Mouse (Mus musculus) lung, embryonic 15.5 days (tissue): ENCODE results near the gene Tmem184b. TPM values are rescaled to one million over a fixed set of nuclear protein-coding genes. Genes with fewer than 3 reads are reported as not detected.

Experiments
- ATAC-seq: fragments of 200-750 bp; cut with Nextera tagmentation; 2 replicates; pipeline ENCODE4 v1.8.0; 2017; ENCODE audit warnings: moderate number of reproducible peaks, borderline replicate concordance; ENCODE audit not compliant: low FRiP score, low TSS enrichment; ENCODE audit errors: extremely low read depth
- H3K27ac ChIP-seq: fragments of 300-500 bp; sonication (generic); 2 replicates; pipeline ENCODE4 v1.5.1; 2015; ENCODE audit warnings: moderate library complexity, mild to moderate bottlenecking, inconsistent platforms
- H3K27me3 ChIP-seq: fragments of 300-500 bp; sonication (generic); 2 replicates; pipeline ENCODE4 v1.6.1; 2015; ENCODE audit warnings: inconsistent platforms
- H3K36me3 ChIP-seq: fragments of 300-500 bp; sonication (generic); 2 replicates; pipeline ENCODE4 v1.6.1; 2015; ENCODE audit warnings: inconsistent platforms
- H3K4me1 ChIP-seq: fragments of 300-500 bp; sonication (generic); 2 replicates; pipeline ENCODE4 v1.6.1; 2015; ENCODE audit warnings: inconsistent platforms
- H3K4me2 ChIP-seq: fragments of 300-500 bp; sonication (generic); 2 replicates; pipeline ENCODE4 v1.6.1; 2015; ENCODE audit warnings: inconsistent platforms, mild to moderate bottlenecking, moderate library complexity
- H3K4me3 ChIP-seq: fragments of 300-500 bp; sonication (generic); 2 replicates; pipeline ENCODE4 v1.5.1; 2015; ENCODE audit warnings: mild to moderate bottlenecking, inconsistent platforms
- H3K9ac ChIP-seq: fragments of 300-500 bp; sonication (generic); 2 replicates; pipeline ENCODE4 v1.6.1; 2015; ENCODE audit warnings: inconsistent platforms
- H3K9me3 ChIP-seq: fragments of 300-500 bp; sonication (generic); 2 replicates; pipeline ENCODE4 v1.6.1; 2016; ENCODE audit warnings: inconsistent platforms
- WGBS: fragments of 180-500 bp; shearing (Covaris S2); methylation state at CpG from one replicate; pipeline ENCODE4 v1.1.7; 2015; 5-methylcytosine and 5-hydroxymethylcytosine counted together
- polyA plus RNA-seq: library from polyadenylated mRNA; unstranded; fragments of >200 nt; fragmentation: Nextera tagmentation; extraction: Ambion mirVana; gene quantifications from 2 replicates; pipeline ENCODE4 v1.2.1, GENCODE M21; 2015

The Tmem184b gene
- polyA plus RNA-seq, 1 experiment from 2014 or later = 76.5 TPM

- H3K4me2 ChIP-seq = no peak overlapping the region
- no peaks in the 10 kb centered on the region for H3K27me3 ChIP-seq
- H3K9me3 ChIP-seq = no peaks in the 10 kb centered on the region
- H3K27ac ChIP-seq = peak overlapping the region; percentile 64
- WGBS = 62% methylated on average over 6 of the region's 6 CpGs
- ATAC-seq = peak; percentile 65
- H3K4me1 ChIP-seq = peaks cover 38% of the 10 kb centered on the region
- no peak overlapping the region for H3K4me3 ChIP-seq
- H3K9ac ChIP-seq = no peak overlapping the region
- H3K36me3 ChIP-seq = peaks cover 38% of the 10 kb centered on the region
Observed at GRCm38 (mm10) chr15:79377681-79378080, 25.7 kb downstream of the Tmem184b start.

GRCm38 (mm10) chr15:79374760-79375159, 28.6 kb downstream of the Tmem184b start:
- Histone ChIP-seq H3K4me1 (peaks cover 28% of the 10 kb centered on the region), H3K36me3 (peaks cover 46% of the 10 kb centered on the region), H3K9me3 (no peaks in the 10 kb centered on the region), H3K27me3 (no peaks in the 10 kb centered on the region), H3K9ac (no peak overlapping the region), H3K27ac (peak overlapping the region; percentile 46), H3K4me2 (no peak overlapping the region), H3K4me3 (no peak overlapping the region)
- ATAC-seq = no peak
- WGBS = 45% methylated on average over 3 of the region's 3 CpGs

GRCm38 (mm10) chr15:79370281-79370843, 33.0 kb downstream of the Tmem184b start:
- 82% methylated on average over 7 of the region's 7 CpGs for WGBS
- Histone ChIP-seq H3K4me3 (no peak overlapping the region), H3K36me3 (peaks cover 46% of the 10 kb centered on the region), H3K4me2 (no peak overlapping the region), H3K27ac (0 out of 2 replicates have a peak overlapping the region, but pooled peaks have one; percentile 91), H3K9ac (no peak overlapping the region), H3K27me3 (no peaks in the 10 kb centered on the region), H3K4me1 (peaks cover 36% of the 10 kb centered on the region), H3K9me3 (no peaks in the 10 kb centered on the region)
- ATAC-seq = no peak

GRCm38 (mm10) chr15:79369452-79370280, 33.7 kb downstream of the Tmem184b start:
- H3K4me2 ChIP-seq = no peak overlapping the region
- H3K4me3 ChIP-seq = no peak overlapping the region
- H3K27ac ChIP-seq = peak overlapping the region; percentile 91
- H3K9me3 ChIP-seq = no peaks in the 10 kb centered on the region
- no peak overlapping the region; the same call in 1 of the 2 replicates for H3K9ac ChIP-seq
- H3K4me1 ChIP-seq = peaks cover 36% of the 10 kb centered on the region
- WGBS = 53% methylated on average over 15 of the region's 15 CpGs
- H3K27me3 ChIP-seq = no peaks in the 10 kb centered on the region
- ATAC-seq = no peak
- peaks cover 52% of the 10 kb centered on the region for H3K36me3 ChIP-seq

DNA sequence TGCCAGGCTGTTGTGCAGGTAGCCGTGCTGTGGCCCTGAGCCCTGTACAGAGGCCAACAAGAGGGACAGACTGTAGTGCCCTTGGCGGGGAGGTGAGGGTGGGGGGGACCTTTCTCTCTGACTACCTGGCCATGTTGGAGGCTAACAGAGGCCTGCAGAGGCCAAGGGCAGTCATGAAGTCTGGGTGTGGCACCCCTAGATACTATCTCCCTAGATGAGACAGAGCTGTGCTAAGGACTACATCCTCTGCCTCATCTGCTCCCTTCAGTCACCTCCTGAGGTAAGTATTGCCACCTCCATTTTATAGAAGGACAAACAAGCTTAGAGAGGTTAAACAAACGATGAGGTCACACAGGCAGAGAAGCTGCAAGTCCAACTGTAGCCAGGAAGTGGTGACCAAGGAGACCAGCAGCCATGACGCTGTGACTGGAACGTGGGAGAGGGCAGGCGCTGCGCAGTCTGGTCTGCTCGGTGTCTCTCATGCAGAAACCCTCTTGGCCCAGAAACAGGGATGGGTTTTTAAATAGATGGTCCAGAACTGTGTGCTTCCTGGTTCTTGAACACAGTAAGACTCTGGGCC, 34.4 kb downstream of the Tmem184b start:
- Histone ChIP-seq H3K27ac (peak overlapping the region; percentile 91), H3K9me3 (no peaks in the 10 kb centered on the region), H3K4me3 (no peak overlapping the region), H3K36me3 (peaks cover 53% of the 10 kb centered on the region), H3K27me3 (no peaks in the 10 kb centered on the region), H3K4me1 (peaks cover 32% of the 10 kb centered on the region), H3K4me2 (peak overlapping the region; percentile 23), H3K9ac (peak overlapping the region; percentile 2; the same call in 1 of the 2 replicates)
- peak; percentile 10; the same call in 1 of the 2 replicates for ATAC-seq
- WGBS = 44% methylated on average over 8 of the region's 8 CpGs

GRCm38 (mm10) chr15:79368313-79368811, 35.0 kb downstream of the Tmem184b start:
- Histone ChIP-seq H3K9ac (peak overlapping the region; percentile 2; the same call in 1 of the 2 replicates), H3K36me3 (peaks cover 52% of the 10 kb centered on the region), H3K27me3 (no peaks in the 10 kb centered on the region), H3K4me2 (peak overlapping the region; percentile 23), H3K27ac (peak overlapping the region; percentile 91), H3K4me3 (no peak overlapping the region), H3K4me1 (peaks cover 32% of the 10 kb centered on the region), H3K9me3 (no peaks in the 10 kb centered on the region)
- 11% methylated on average over 14 of the region's 14 CpGs for WGBS
- peak; percentile 87 for ATAC-seq

DNA sequence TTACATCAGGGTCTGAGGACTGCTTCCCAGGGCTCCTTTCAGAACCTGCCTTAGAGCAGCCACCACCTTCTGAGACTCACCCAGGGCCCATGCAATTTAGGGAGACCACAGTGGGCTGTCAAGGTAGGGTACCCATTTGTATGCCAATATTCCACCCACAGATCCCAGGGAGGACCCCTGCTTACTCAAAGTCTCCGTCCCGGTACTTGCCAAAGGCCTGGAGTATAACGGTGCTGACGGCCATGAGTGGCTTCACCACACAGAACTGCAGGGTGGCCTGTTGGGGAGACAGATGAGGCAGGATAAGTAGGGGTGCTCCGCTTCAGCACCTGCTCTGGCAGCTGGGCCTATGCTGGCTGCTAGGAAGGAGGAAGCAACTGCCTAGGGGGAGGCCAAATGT, 37.0 kb downstream of the Tmem184b start:
- WGBS = 91% methylated on average over 5 of the region's 5 CpGs
- H3K9ac ChIP-seq = no peak overlapping the region
- peaks cover 37% of the 10 kb centered on the region for H3K4me1 ChIP-seq
- H3K9me3 ChIP-seq = no peaks in the 10 kb centered on the region
- H3K27ac ChIP-seq = no peak overlapping the region
- no peak for ATAC-seq
- no peak overlapping the region for H3K4me3 ChIP-seq
- no peak overlapping the region for H3K4me2 ChIP-seq
- no peaks in the 10 kb centered on the region for H3K27me3 ChIP-seq
- H3K36me3 ChIP-seq = peaks cover 51% of the 10 kb centered on the region

GRCm38 (mm10) chr15:79365068-79365467, 38.3 kb downstream of the Tmem184b start:
- Histone ChIP-seq H3K36me3 (peaks cover 48% of the 10 kb centered on the region), H3K4me2 (no peak overlapping the region), H3K4me1 (peaks cover 47% of the 10 kb centered on the region), H3K4me3 (no peak overlapping the region), H3K9me3 (no peaks in the 10 kb centered on the region), H3K9ac (no peak overlapping the region), H3K27me3 (no peaks in the 10 kb centered on the region), H3K27ac (no peak overlapping the region)
- 97% methylated on average over 12 of the region's 12 CpGs for WGBS
- no peak for ATAC-seq

GRCm38 (mm10) chr15:79364120-79364519, 39.2 kb downstream of the Tmem184b start:
- Histone ChIP-seq H3K27ac (no peak overlapping the region), H3K4me3 (no peak overlapping the region), H3K4me2 (no peak overlapping the region), H3K9ac (no peak overlapping the region), H3K27me3 (no peaks in the 10 kb centered on the region), H3K36me3 (peaks cover 45% of the 10 kb centered on the region), H3K9me3 (no peaks in the 10 kb centered on the region), H3K4me1 (peaks cover 47% of the 10 kb centered on the region)
- no peak for ATAC-seq
- WGBS = 69% methylated on average over 6 of the region's 6 CpGs

GRCm38 (mm10) chr15:79361023-79361422, 42.3 kb downstream of the Tmem184b start:
- no peak overlapping the region for H3K4me3 ChIP-seq
- 29% methylated on average over 4 of the region's 4 CpGs for WGBS
- peaks cover 35% of the 10 kb centered on the region for H3K36me3 ChIP-seq
- H3K27me3 ChIP-seq = no peaks in the 10 kb centered on the region
- H3K4me1 ChIP-seq = peaks cover 56% of the 10 kb centered on the region
- no peak overlapping the region for H3K4me2 ChIP-seq
- H3K9me3 ChIP-seq = no peaks in the 10 kb centered on the region
- no peak for ATAC-seq
- H3K9ac ChIP-seq = no peak overlapping the region
- peak overlapping the region; percentile 81 for H3K27ac ChIP-seq

DNA sequence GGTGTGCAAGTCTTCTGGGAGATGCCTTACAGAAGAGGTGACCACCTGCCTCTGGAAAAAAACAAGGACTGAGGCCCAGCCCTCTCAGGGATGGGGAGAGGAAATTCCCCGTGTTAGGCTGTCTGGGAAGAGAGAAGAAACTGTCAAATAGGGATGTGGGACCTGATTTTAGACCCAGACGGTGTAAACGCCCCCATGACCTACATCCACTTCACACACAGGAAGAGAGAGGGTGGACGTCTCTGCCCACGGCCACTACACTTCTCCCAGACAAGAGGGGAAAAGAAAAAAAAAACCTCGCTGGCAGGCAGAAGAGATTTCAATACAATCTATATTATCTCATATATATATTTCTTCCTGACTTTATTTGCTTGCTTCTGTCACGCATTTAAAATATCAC, 43.0 kb downstream of the Tmem184b start:
- Histone ChIP-seq H3K9me3 (no peaks in the 10 kb centered on the region), H3K4me2 (no peak overlapping the region), H3K9ac (no peak overlapping the region), H3K4me1 (peaks cover 56% of the 10 kb centered on the region), H3K36me3 (peaks cover 28% of the 10 kb centered on the region), H3K4me3 (no peak overlapping the region), H3K27ac (peak overlapping the region; percentile 81), H3K27me3 (no peaks in the 10 kb centered on the region)
- WGBS = 15% methylated on average over 7 of the region's 7 CpGs
- ATAC-seq = no peak
